Mouse (Mus musculus) thymus, postnatal 25 days (tissue): ENCODE measurements around the gene Gm20388.
A peak's percentile ranks its signal among the peaks of the same experiment; 100 is the strongest.

ENCODE experiments used
- DNase-seq: peaks from one replicate; pipeline ENCODE4 v3.0.0; 2022

Gm20388 gene

GRCm38 (mm10) chr8:120634329-120634839 is 723.7 kb downstream of the Gm20388 start:
- DNase-seq: peak; percentile 74

GRCm38 (mm10) chr8:120641245-120641644 is 730.6 kb downstream of the Gm20388 start:
- no peak for DNase-seq

- DNase-seq: no peak
Measured at GRCm38 (mm10) chr8:120642031-120642662, 731.5 kb downstream of the Gm20388 start.

DNA sequence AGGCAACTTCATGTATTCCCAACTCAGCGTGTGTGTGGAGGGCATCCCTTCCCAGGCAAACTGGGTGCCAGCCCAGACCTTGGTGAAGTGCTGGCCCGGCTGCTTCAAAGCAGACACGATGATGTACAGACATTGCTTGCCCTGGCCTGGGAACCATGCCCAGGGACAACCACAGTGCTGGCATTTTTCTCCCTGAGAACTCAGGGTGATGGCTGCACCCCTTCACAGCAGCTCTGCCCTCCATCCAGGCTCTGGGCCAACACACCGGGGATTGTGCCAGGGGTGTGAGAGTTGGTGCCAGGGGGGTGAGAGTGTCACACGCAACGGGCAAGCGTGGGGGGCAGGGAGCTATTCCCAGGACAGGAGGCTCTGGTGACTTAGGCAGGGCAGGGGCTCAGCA is 734.0 kb downstream of the Gm20388 start:
- no peak for DNase-seq

DNA sequence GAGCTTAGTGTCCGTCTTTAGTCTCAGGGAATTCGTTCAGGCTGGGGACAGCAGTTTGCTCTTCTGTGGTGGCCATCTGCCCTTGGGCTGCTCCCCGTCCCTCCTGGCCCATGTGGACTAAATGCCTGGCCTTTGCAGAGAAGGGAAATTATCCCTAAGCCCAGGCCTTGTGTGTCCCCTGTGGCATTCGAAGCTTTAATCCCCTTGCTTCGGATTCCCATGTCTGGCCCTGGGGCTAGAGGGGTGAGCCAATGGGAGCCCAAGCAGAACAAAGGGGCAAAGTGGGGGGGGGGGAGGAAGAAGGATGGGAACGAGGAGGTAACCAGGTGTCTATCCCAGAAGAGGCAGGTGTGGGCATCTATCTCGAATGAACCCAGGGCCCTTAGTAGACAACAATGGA is 736.9 kb downstream of the Gm20388 start, which contains the start of gene 1190005I06Rik:
1190005I06Rik (minus strand) TSS at position 101 of the 400 bp plus-strand sequence.
- no peak for DNase-seq

- no peak for DNase-seq
Measured at GRCm38 (mm10) chr8:120656322-120657052, 745.8 kb downstream of the Gm20388 start.

- no peak for DNase-seq
Measured at GRCm38 (mm10) chr8:120657415-120657814, 746.8 kb downstream of the Gm20388 start.

GRCm38 (mm10) chr8:120664566-120664965 is 753.9 kb downstream of the Gm20388 start:
- DNase-seq: no peak

DNA sequence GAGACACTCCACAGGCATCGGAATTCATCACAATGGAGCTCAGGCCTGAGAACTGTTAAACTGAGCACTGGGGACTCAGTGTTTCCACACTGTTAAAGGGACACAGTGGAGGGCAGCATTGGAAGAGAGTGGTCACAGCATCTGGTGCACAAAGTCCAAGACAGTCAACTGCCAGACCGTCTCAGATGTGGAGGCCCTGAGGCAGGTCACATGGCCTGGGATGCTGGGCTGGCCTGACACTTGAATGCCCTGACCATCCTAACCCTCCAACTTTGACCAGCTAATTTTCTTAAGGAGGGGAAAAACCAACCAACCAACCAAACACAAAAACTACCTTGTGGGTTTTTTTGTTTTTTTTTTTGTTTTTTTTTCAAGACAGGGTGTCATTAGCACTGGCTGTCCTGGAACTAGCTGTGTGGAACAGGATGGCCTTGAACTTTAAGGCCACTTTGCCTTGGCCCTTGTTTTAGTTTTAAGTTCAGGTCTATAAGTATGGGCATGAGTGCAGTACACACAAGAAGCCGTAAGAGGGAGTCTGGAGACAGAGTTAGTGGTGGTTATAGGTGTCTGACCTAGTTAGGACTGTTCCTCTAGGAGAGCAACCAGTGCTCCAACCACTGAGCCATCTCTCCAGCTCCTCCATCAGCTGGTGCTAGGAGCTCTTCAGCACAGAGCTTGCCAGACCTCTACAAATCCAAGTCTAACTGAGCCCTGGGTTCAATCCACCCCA is 755.2 kb downstream of the Gm20388 start:
- DNase-seq: peak; percentile 28

- no peak for DNase-seq
Measured at GRCm38 (mm10) chr8:120666807-120667470, 756.3 kb downstream of the Gm20388 start.

GRCm38 (mm10) chr8:120667561-120668373 is 757.1 kb downstream of the Gm20388 start, which contains the start of the genes Gm27021 and Cox4i1:
TSS of gene Gm27021 (minus strand) at chr8:120668079.
TSS of gene Cox4i1 (plus strand) at chr8:120668222.
- peak; percentile 92 for DNase-seq

GRCm38 (mm10) chr8:120668374-120668905 is 757.8 kb downstream of the Gm20388 start, which contains the start of gene Emc8:
TSS of gene Emc8 (minus strand) at chr8:120668573.
- DNase-seq: no peak

DNA sequence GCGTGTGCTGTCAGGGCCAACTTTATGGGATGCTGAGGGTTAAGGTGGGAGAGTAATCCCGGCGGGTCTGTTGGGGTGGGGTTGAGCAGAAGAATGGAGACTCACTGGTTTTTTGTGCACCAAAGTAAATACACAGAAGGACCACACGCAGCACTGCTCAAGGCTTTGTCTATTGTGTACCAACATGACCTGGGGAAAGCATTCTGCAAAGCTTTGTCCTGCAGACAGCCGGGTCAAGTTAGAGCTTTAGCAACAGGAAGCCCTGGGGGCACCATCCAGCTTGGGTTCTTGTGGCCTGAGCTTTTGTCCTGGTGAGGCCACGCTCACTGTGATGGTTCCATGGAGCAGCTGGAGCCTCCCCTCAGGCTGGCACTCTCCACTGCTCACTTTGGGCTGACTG is 761.1 kb downstream of the Gm20388 start:
- no peak for DNase-seq

DNA sequence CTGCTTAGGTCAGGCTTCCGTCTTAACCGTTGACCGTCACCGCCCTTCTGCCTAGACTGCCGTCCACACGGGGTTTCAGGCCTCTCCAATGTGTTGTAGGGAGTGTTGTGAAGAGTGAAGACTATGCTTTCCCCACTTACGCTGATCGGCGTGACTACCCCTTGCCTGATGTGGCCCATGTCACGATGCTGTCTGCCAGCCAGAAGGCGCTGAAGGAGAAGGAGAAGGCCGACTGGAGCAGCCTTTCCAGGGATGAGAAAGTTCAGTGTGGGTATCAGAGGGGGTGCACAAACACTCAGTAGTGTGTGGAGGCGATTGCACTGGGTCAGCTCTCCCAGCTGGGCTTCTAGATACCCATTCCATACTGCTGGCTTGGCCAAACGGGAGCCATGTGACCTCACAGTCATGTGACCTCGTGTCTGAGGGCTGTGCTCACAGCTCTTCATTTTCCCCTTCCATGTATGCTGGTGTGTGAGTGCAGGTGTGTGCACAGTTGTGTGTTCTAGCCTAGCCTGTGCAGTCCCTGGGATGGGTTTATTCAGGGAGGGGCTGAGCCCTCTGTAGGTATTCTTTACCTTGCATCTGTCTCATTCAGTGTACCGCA is 762.1 kb downstream of the Gm20388 start:
- no peak for DNase-seq

DNA sequence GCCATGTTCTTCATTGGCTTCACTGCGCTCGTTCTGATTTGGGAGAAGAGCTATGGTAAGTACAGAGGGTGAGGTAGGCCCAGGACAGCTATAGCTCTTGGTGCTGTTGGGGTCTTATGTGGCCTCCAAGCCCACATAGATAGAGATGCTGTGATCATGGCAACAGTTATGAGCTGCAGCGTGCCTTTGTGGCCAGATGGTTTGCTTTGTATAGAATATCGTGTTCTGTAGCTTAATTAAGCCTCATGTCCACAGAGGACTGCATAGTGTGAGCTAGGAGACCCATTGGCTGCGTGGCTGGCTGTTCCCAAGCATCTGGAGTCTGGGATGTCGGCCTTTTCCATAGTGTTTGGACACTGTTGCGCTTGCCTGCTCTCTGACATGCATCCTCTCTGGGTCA is 762.7 kb downstream of the Gm20388 start:
- no peak for DNase-seq

GRCm38 (mm10) chr8:120675718-120676117 is 765.1 kb downstream of the Gm20388 start:
- DNase-seq: no peak

DNA sequence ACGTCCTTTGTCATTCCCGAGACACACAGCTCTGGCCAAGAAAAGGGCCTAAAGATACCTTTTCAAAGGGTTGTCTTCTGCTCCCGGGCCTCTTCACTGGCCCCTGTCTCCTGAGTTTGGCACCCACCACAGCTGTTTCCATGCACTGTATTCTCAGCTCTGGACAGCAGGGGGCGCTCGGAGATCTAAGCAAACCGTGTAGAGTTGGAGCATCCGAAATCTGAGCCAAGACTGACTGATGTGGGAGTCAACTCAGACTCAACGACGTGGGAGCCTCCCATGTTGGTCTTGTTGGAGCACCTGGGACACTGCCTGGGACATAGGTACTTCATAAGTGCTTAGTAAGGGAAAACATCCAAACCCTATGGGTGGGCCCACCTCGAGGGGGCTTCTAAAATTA is 767.8 kb downstream of the Gm20388 start:
- peak; percentile 85 for DNase-seq

GRCm38 (mm10) chr8:120679629-120680387 is 769.2 kb downstream of the Gm20388 start:
- no peak for DNase-seq

- DNase-seq: peak; percentile 72
Measured at GRCm38 (mm10) chr8:120680405-120680804, 769.8 kb downstream of the Gm20388 start.

DNA sequence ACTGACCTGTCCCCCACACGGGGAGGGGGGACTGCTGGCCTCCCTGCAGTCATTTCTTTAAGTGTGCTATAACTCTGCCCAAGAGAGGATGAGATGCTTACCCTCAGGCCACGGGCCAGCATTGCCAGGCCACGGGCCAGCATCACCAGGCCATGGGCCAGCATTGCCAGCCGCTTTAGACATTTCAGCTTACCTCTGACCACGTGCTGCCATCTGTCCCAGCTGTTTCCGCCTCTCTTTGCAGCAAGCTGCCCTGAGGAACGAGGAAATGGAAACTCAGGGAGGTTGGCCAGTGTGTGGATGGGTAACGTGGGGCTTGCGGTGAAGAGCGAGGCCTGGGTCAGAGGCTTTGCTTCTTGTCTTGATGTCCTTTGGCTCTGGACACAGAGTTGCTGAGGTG is 770.5 kb downstream of the Gm20388 start:
- no peak for DNase-seq
